Mouse (Mus musculus) stomach, postnatal 0 days (tissue): Measurements from ENCODE around the gene Dst. TPM values are rescaled to one million over a fixed set of nuclear protein-coding genes. Genes with fewer than 3 reads are reported as not detected.

ENCODE experiments used
- ATAC-seq: fragments of 200-750 bp; cut with Nextera tagmentation; 2 replicates; pipeline ENCODE4 v1.8.0; 2017; ENCODE audit not compliant: low FRiP score, low TSS enrichment
- DNase-seq: peaks from one replicate; pipeline ENCODE4 v3.0.0-alpha.2; 2016; ENCODE audit warnings: low spot score
- H3K27ac ChIP-seq: fragments of 300-500 bp; sonication (generic); replicated peaks from 2 replicates; pipeline ENCODE4 v1.5.1; 2014; ENCODE audit warnings: mild to moderate bottlenecking, control low read depth
- H3K27me3 ChIP-seq: fragments of 300-500 bp; sonication (generic); 2 replicates; pipeline ENCODE4 v1.6.1; 2014; ENCODE audit warnings: low read length; ENCODE audit not compliant: control insufficient read depth, insufficient read depth
- H3K36me3 ChIP-seq: fragments of 300-500 bp; sonication (generic); 2 replicates; pipeline ENCODE4 v1.6.1; 2014; ENCODE audit warnings: low read length, mixed read lengths; ENCODE audit not compliant: control insufficient read depth, insufficient read depth
- H3K4me1 ChIP-seq: fragments of 300-500 bp; sonication (generic); replicated peaks from 2 replicates; pipeline ENCODE4 v1.6.1; 2014; ENCODE audit warnings: antibody characterized with exemption; ENCODE audit not compliant: control insufficient read depth, insufficient read depth
- H3K4me2 ChIP-seq: fragments of 300-500 bp; sonication (generic); replicated peaks from 2 replicates; pipeline ENCODE4 v1.6.1; 2014; ENCODE audit warnings: low read depth, mild to moderate bottlenecking, control low read depth, moderate library complexity
- H3K4me3 ChIP-seq: fragments of 300-500 bp; sonication (generic); 2 replicates; pipeline ENCODE4 v1.5.1; 2014; ENCODE audit warnings: low read depth, low read length, control low read depth
- H3K9ac ChIP-seq: fragments of 300-500 bp; sonication (generic); 2 replicates; pipeline ENCODE4 v1.6.1; 2014; ENCODE audit warnings: mild to moderate bottlenecking, low read length, control low read depth, mixed read lengths
- H3K9me3 ChIP-seq: fragments of 300-500 bp; sonication (generic); 2 replicates; pipeline ENCODE4 v1.6.1; 2016; ENCODE audit warnings: low read length; ENCODE audit not compliant: control insufficient read depth
- CTCF ChIP-seq: IDR thresholded peaks from 2 replicates; pipeline ENCODE4 v1.5.1; 2016; ENCODE audit warnings: antibody characterized with exemption, low read depth, mild to moderate bottlenecking, moderate library complexity
- EP300 ChIP-seq: optimal IDR thresholded peaks from 2 replicates; pipeline ENCODE3; 2016; ENCODE audit warnings: antibody characterized with exemption
- WGBS: fragments of 180-500 bp; shearing (Covaris S2); extraction: QIAGEN DNeasy Blood & Tissue Kit; methylation state at CpG from one replicate; pipeline ENCODE4 v1.1.7; 2014; 5-methylcytosine and 5-hydroxymethylcytosine counted together
- polyA plus RNA-seq: library from polyadenylated mRNA; unstranded; fragments of >200 nt; fragmentation: Nextera tagmentation; extraction: Ambion mirVana; gene quantifications from 2 replicates; pipeline ENCODE4 v1.2.1, GENCODE M21; 2015

Gene Dst
- polyA plus RNA-seq, 1 experiment from 2014 or later: 16.4 TPM

- no peak for DNase-seq
- no peak for ATAC-seq
- H3K4me3 ChIP-seq: no peak overlapping the region
- no peak overlapping the region for H3K27ac ChIP-seq
- TF ChIP-seq EP300 (no peak), CTCF (no peak)
- 90% methylated on average over 12 of the region's 12 CpGs for WGBS
- no peaks in the 10 kb centered on the region for H3K9me3 ChIP-seq
- H3K27me3 ChIP-seq: no peaks in the 10 kb centered on the region
- no peak overlapping the region for H3K9ac ChIP-seq
- H3K4me1 ChIP-seq: no peaks in the 10 kb centered on the region
- H3K4me2 ChIP-seq: no peak overlapping the region
- peaks cover 35% of the 10 kb centered on the region for H3K36me3 ChIP-seq
Observed at GRCm38 (mm10) chr1:34273922-34274321, 365.9 kb downstream of the Dst start.

- DNase-seq: no peak
- ATAC-seq: no peak
- 89% methylated on average over 13 of the region's 13 CpGs for WGBS
- no peak overlapping the region for H3K4me3 ChIP-seq
- H3K27ac ChIP-seq: no peak overlapping the region
- H3K4me2 ChIP-seq: no peak overlapping the region
- no peak overlapping the region for H3K9ac ChIP-seq
- no peaks in the 10 kb centered on the region for H3K4me1 ChIP-seq
- H3K36me3 ChIP-seq: peaks cover 30% of the 10 kb centered on the region
- TF ChIP-seq CTCF: no peak
- no peak for TF ChIP-seq EP300
- no peaks in the 10 kb centered on the region for H3K9me3 ChIP-seq
- H3K27me3 ChIP-seq: no peaks in the 10 kb centered on the region
Observed at GRCm38 (mm10) chr1:34275787-34276186, 367.8 kb downstream of the Dst start.

- Histone ChIP-seq H3K4me2 (no peak overlapping the region), H3K27ac (0 out of 2 replicates have a peak overlapping the region, but pooled peaks have one; percentile 13), H3K9ac (no peak overlapping the region), H3K27me3 (no peaks in the 10 kb centered on the region), H3K4me3 (no peak overlapping the region), H3K36me3 (peaks cover 24% of the 10 kb centered on the region), H3K4me1 (no peaks in the 10 kb centered on the region), H3K9me3 (no peaks in the 10 kb centered on the region)
- 86% methylated on average over 7 of the region's 7 CpGs for WGBS
- no peak for DNase-seq
- TF ChIP-seq EP300 (no peak), CTCF (no peak)
- ATAC-seq: no peak
Observed at GRCm38 (mm10) chr1:34276756-34277155, 368.7 kb downstream of the Dst start.

GRCm38 (mm10) chr1:34277259-34277658 is 369.2 kb downstream of the Dst start:
- Histone ChIP-seq H3K4me3 (no peak overlapping the region), H3K4me2 (no peak overlapping the region), H3K9ac (no peak overlapping the region), H3K27me3 (no peaks in the 10 kb centered on the region), H3K9me3 (no peaks in the 10 kb centered on the region), H3K36me3 (peaks cover 22% of the 10 kb centered on the region), H3K27ac (no peak overlapping the region), H3K4me1 (no peaks in the 10 kb centered on the region)
- ATAC-seq (no peak), DNase-seq (no peak)
- no peak for TF ChIP-seq EP300
- TF ChIP-seq CTCF: no peak
- WGBS: 47% methylated on average over 8 of the region's 8 CpGs

- H3K27ac ChIP-seq: no peak overlapping the region
- no peak for TF ChIP-seq EP300
- TF ChIP-seq CTCF: no peak
- no peak for ATAC-seq
- no peak overlapping the region for H3K4me3 ChIP-seq
- WGBS: 87% methylated on average over 7 of the region's 7 CpGs
- H3K4me1 ChIP-seq: no peaks in the 10 kb centered on the region
- no peaks in the 10 kb centered on the region for H3K9me3 ChIP-seq
- no peaks in the 10 kb centered on the region for H3K27me3 ChIP-seq
- no peak overlapping the region for H3K9ac ChIP-seq
- no peak for DNase-seq
- H3K4me2 ChIP-seq: no peak overlapping the region
- H3K36me3 ChIP-seq: peaks cover 24% of the 10 kb centered on the region
Observed at GRCm38 (mm10) chr1:34283502-34283901, 375.5 kb downstream of the Dst start.

- Histone ChIP-seq H3K4me3 (no peak overlapping the region), H3K27me3 (no peaks in the 10 kb centered on the region), H3K9ac (no peak overlapping the region), H3K4me1 (no peaks in the 10 kb centered on the region), H3K36me3 (peaks cover 20% of the 10 kb centered on the region), H3K9me3 (no peaks in the 10 kb centered on the region), H3K27ac (no peak overlapping the region), H3K4me2 (no peak overlapping the region)
- DNase-seq (no peak), ATAC-seq (no peak)
- TF ChIP-seq CTCF: no peak
- TF ChIP-seq EP300: no peak
- WGBS: 77% methylated on average over 9 of the region's 9 CpGs
Observed at GRCm38 (mm10) chr1:34284979-34285378, 377.0 kb downstream of the Dst start.
